Mouse (Mus musculus) CH12.LX (cell line): ENCODE measurements at regions not wholly inside any gene's neighbourhood (a gene's known extent, or its start where the extent isn't known, plus 50 kb on each side); places are given as distances from the start of the nearest gene placed in this dataset.

Experiments used
- DNase-seq: peaks from one replicate; pipeline ENCODE4 v3.0.0-alpha.2; 2013; ENCODE audit errors: extremely low read depth
- H3K27ac ChIP-seq: 2 replicates; pipeline ENCODE4 v1.5.1; 2012; ENCODE audit warnings: low read depth, mild to moderate bottlenecking, control low read depth, moderate library complexity; ENCODE audit not compliant: insufficient read depth
- H3K27me3 ChIP-seq: replicated peaks from 2 replicates; pipeline ENCODE3; 2012; ENCODE audit warnings: inconsistent platforms
- H3K36me3 ChIP-seq, 2 experiments: replicated peaks in 1 of 2; 2 replicates each; pipeline versions ENCODE3 to v1.6.1; 2012; ENCODE audit warnings: inconsistent platforms in 1 of 2, low read length in 1 of 2, mild to moderate bottlenecking in 1 of 2, mixed read lengths in 1 of 2, moderate library complexity in 1 of 2; ENCODE audit not compliant: control insufficient read depth in 1 of 2, insufficient read depth in 1 of 2
- H3K4me1 ChIP-seq, 2 experiments: 2 replicates each; pipeline ENCODE4 v1.6.1; 2012; ENCODE audit warnings: inconsistent platforms in 1 of 2, moderate library complexity in 1 of 2; ENCODE audit not compliant: insufficient read depth in 2 of 2, control insufficient read depth in 1 of 2
- H3K4me2 ChIP-seq: 2 replicates; pipeline ENCODE4 v1.6.1; 2012; ENCODE audit warnings: low read depth, mild to moderate bottlenecking, control low read depth; ENCODE audit not compliant: poor library complexity, insufficient read depth, severe bottlenecking
- H3K4me3 ChIP-seq, 3 experiments: fragments of 150-350 bp in 1 of 3; sonication (generic) in 1 of 3; replicated peaks in 1 of 3; 2 replicates each; pipeline versions ENCODE3 to v1.5.1; 2011 to 2012; ENCODE audit warnings: low read depth in 2 of 3, low read length in 2 of 3, mild to moderate bottlenecking in 2 of 3, moderate library complexity in 2 of 3, control low read depth in 1 of 3, improper control_type of control experiment in 1 of 3, inconsistent platforms in 1 of 3, mixed read lengths in 1 of 3; ENCODE audit not compliant: poor library complexity in 1 of 3
- H3K79me2 ChIP-seq: replicated peaks from 2 replicates; pipeline ENCODE4 v1.6.1; 2012; ENCODE audit warnings: mild to moderate bottlenecking, moderate library complexity; ENCODE audit not compliant: control insufficient read depth, poor library complexity, insufficient read depth, severe bottlenecking; ENCODE audit errors: extremely low read depth
- H3K9ac ChIP-seq: 2 replicates; pipeline ENCODE4 v1.6.1; 2012; ENCODE audit warnings: low read depth, mild to moderate bottlenecking, control low read depth, moderate library complexity; ENCODE audit not compliant: insufficient read depth
- H3K9me3 ChIP-seq: replicated peaks from 2 replicates; pipeline ENCODE3; 2012; ENCODE audit warnings: low read length, inconsistent platforms, mixed read lengths
- BHLHE40 ChIP-seq: IDR thresholded peaks from 2 replicates; pipeline ENCODE4 v1.6.1; 2011; ENCODE audit warnings: mild to moderate bottlenecking, low read depth, low read length, improper control_type of control experiment
- CHD2 ChIP-seq: IDR thresholded peaks from 2 replicates; pipeline ENCODE4 v1.6.1; 2011; ENCODE audit warnings: low read length, improper control_type of control experiment
- E2F4 ChIP-seq: IDR thresholded peaks from 2 replicates; pipeline ENCODE4 v1.6.1; 2011; ENCODE audit warnings: low read depth, low read length, improper control_type of control experiment; ENCODE audit not compliant: insufficient replicate concordance
- EP300 ChIP-seq: IDR thresholded peaks from 2 replicates; pipeline ENCODE4 v1.6.1; 2011; ENCODE audit warnings: low read length, improper control_type of control experiment
- ETS1 ChIP-seq: conservative IDR thresholded peaks from 2 replicates; pipeline ENCODE4 v1.6.1; 2012; ENCODE audit warnings: low read depth, mild to moderate bottlenecking, inconsistent platforms, low read length, improper control_type of control experiment, moderate library complexity
- GABPA ChIP-seq: IDR thresholded peaks from 2 replicates; pipeline ENCODE4 v1.6.1; 2012; ENCODE audit warnings: low read depth, low read length, improper control_type of control experiment, inconsistent platforms; ENCODE audit not compliant: insufficient replicate concordance
- HCFC1 ChIP-seq: IDR thresholded peaks from 2 replicates; pipeline ENCODE4 v1.6.1; 2012; ENCODE audit warnings: low read depth, mild to moderate bottlenecking, inconsistent platforms, low read length, improper control_type of control experiment
- IRF4 ChIP-seq: IDR thresholded peaks from 2 replicates; pipeline ENCODE4 v1.6.1; 2014; ENCODE audit warnings: low read depth, mild to moderate bottlenecking, inconsistent platforms, low read length, improper control_type of control experiment
- KAT2A ChIP-seq: IDR thresholded peaks from 2 replicates; pipeline ENCODE4 v1.6.1; 2012; ENCODE audit warnings: low read length, improper control_type of control experiment, inconsistent platforms; ENCODE audit not compliant: insufficient replicate concordance
- MAX ChIP-seq: IDR thresholded peaks from 2 replicates; pipeline ENCODE4 v1.6.1; 2011; ENCODE audit warnings: low read length, improper control_type of control experiment
- MEF2A ChIP-seq: IDR thresholded peaks from 2 replicates; pipeline ENCODE4 v1.6.1; 2014; ENCODE audit warnings: low read depth, mild to moderate bottlenecking, inconsistent platforms, low read length, improper control_type of control experiment, borderline replicate concordance
- NELFE ChIP-seq: IDR thresholded peaks from 2 replicates; pipeline ENCODE4 v1.6.1; 2011; ENCODE audit warnings: low read depth, low read length, improper control_type of control experiment
- RAD21 ChIP-seq: IDR thresholded peaks from 2 replicates; pipeline ENCODE4 v1.6.1; 2011; ENCODE audit warnings: low read depth, mild to moderate bottlenecking, low read length, improper control_type of control experiment, moderate library complexity
- SIN3A ChIP-seq: IDR thresholded peaks from 2 replicates; pipeline ENCODE4 v1.6.1; 2012; ENCODE audit warnings: low read length, improper control_type of control experiment, inconsistent platforms
- SMC3 ChIP-seq: IDR thresholded peaks from 2 replicates; pipeline ENCODE4 v1.6.1; 2011; ENCODE audit warnings: low read depth, low read length, improper control_type of control experiment
- TBP ChIP-seq: conservative IDR thresholded peaks from 2 replicates; pipeline ENCODE4 v1.6.1; 2011; ENCODE audit warnings: low read depth, low read length, improper control_type of control experiment
- TCF12 ChIP-seq: IDR thresholded peaks from 2 replicates; pipeline ENCODE4 v1.6.1; 2014; ENCODE audit warnings: low read depth, mild to moderate bottlenecking, inconsistent platforms, low read length, improper control_type of control experiment
- UBTF ChIP-seq: IDR thresholded peaks from 2 replicates; pipeline ENCODE4 v1.6.1; 2012; ENCODE audit warnings: low read depth, mild to moderate bottlenecking, inconsistent platforms, low read length, improper control_type of control experiment, moderate library complexity
- USF1 ChIP-seq: IDR thresholded peaks from 2 replicates; pipeline ENCODE4 v1.6.1; 2014; ENCODE audit warnings: low read depth, mild to moderate bottlenecking, inconsistent platforms, low read length, improper control_type of control experiment
- USF2 ChIP-seq: conservative IDR thresholded peaks from 2 replicates; pipeline ENCODE4 v1.6.1; 2011; ENCODE audit warnings: low read depth, low read length, improper control_type of control experiment
- ZMIZ1 ChIP-seq: IDR thresholded peaks from 2 replicates; pipeline ENCODE4 v1.6.1; 2012; ENCODE audit warnings: low read depth, mild to moderate bottlenecking, inconsistent platforms, low read length, improper control_type of control experiment
- ZNF384 ChIP-seq: IDR thresholded peaks from 2 replicates; pipeline ENCODE4 v1.6.1; 2012; ENCODE audit warnings: low read depth, low read length, improper control_type of control experiment, inconsistent platforms
- dilution Hi-C: fragments of 300-500 bp; cut with MboI; formaldehyde crosslinking; loops from 2 replicates; pipeline ENCODE4 v1.14.3; 2020; ENCODE audit warnings: low sequenced_read_pairs; ENCODE audit not compliant: extremely low pct_unique_long_range_greater_than_20kb, extremely low pct_ligation_motif_present
- in situ Hi-C: fragments of 300-500 bp; cut with MboI; formaldehyde crosslinking; loops from 3 replicates; pipeline ENCODE4 v1.14.3; 2019; ENCODE audit warnings: low sequenced_read_pairs, low pct_ligation_motif_present, low pct_unique_long_range_greater_than_20kb, mixed read lengths

DNA sequence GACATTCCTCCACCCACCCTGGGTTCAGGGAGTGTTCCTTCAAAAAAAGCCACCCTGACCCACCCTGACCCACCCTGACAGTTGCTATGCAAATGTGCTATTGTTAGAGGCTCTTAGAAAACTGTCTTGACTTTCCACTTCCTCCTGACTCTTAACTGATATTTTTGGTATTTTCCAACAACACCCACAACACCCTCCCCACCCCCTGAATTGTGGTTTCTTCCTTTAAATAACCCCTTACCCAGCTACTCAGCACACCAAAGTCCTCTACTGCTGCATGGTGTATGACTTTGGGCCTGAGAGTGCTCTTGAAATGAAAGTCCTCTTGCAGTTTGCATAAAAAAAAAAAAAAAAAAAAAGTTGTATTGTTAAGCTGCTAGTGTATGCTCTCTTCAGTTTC, 1144.3 kb upstream of the Slc7a12 start:
- Histone ChIP-seq H3K9me3 (no peaks in the 10 kb centered on the region), H3K36me3 (no peaks in the 10 kb centered on the region), H3K4me3 (no peak overlapping the region), H3K27ac (no peak overlapping the region), H3K9ac (no peak overlapping the region), H3K79me2 (no peaks in the 10 kb centered on the region), H3K4me1 (peaks cover 0 to 5% of the 10 kb centered on the region in 2 experiments; a peak in 1 of 4 replicates), H3K27me3 (no peaks in the 10 kb centered on the region), H3K4me2 (no peak overlapping the region)
- dilution Hi-C loops (no loop called here), in situ Hi-C loops (no loop called here)
- peak; percentile 71 for DNase-seq
- TF ChIP-seq UBTF (no peak), TCF12 (no peak), KAT2A (no peak), E2F4 (no peak), MEF2A (peak; percentile 76), IRF4 (no peak), ETS1 (0 out of 2 replicates have a peak, but pooled peaks have one; percentile 15), RAD21 (peak; percentile 4), USF1 (no peak), MAX (no peak), BHLHE40 (peak; percentile 11; the same call in 1 of the 2 replicates), EP300 (peak; percentile 39; the same call in 1 of the 2 replicates), ZNF384 (peak; percentile 82)

DNA sequence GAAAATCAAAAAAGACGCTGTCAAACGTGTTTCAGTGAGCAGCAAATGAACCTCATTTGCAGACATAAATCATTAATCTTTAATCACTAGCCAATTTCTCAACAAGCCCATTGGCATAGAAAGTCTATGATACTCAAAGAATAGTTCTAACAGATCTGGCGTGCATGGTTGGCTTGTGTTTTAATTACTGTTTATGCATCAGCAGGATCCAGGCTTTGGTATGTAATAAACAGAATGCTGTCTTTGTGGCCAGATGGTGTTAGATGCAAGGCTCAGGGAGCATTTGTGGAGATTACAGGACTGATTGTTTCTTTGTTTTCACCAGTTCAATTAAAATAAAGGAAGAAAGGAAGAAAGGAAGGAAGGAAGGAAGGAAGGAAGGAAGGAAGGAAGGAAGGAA, 1094.3 kb upstream of the Slc7a12 start:
- Histone ChIP-seq H3K27me3 (no peaks in the 10 kb centered on the region), H3K4me3 (no peak overlapping the region), H3K36me3 (no peaks in the 10 kb centered on the region), H3K4me1 (no peaks in the 10 kb centered on the region), H3K27ac (no peak overlapping the region), H3K79me2 (no peaks in the 10 kb centered on the region), H3K9ac (no peak overlapping the region), H3K9me3 (no peaks in the 10 kb centered on the region), H3K4me2 (no peak overlapping the region)
- in situ Hi-C loops: no loop called here
- DNase-seq: no peak
- dilution Hi-C loops: no loop called here
- TF ChIP-seq IRF4 (no peak), TBP (no peak), SMC3 (no peak), ZMIZ1 (no peak), E2F4 (no peak), USF2 (no peak), HCFC1 (no peak), KAT2A (no peak), UBTF (no peak), CHD2 (no peak), EP300 (no peak), GABPA (no peak), SIN3A (no peak), BHLHE40 (no peak), NELFE (no peak)
